Mouse (Mus musculus) liver, adult 2 months (tissue): ENCODE measurements at regions not wholly inside any gene's neighbourhood (a gene's known extent, or its start where the extent isn't known, plus 50 kb on each side); places are given as distances from the start of the nearest gene placed in this dataset.

Experiments
- DNase-seq: peaks from one replicate; pipeline ENCODE4 v3.0.0-alpha.2; 2011; ENCODE audit warnings: low read depth, low spot score; ENCODE audit errors: extremely low read depth
- H3K27ac ChIP-seq: fragments of 200-500 bp; replicated peaks from 2 replicates; pipeline ENCODE4 v1.5.1; 2012; ENCODE audit warnings: low read depth, mild to moderate bottlenecking, control low read depth, inconsistent platforms, low read length; ENCODE audit not compliant: insufficient read depth
- H3K27me3 ChIP-seq: fragments of 200-500 bp; 2 replicates; pipeline ENCODE4 v1.6.1; 2012; ENCODE audit warnings: mild to moderate bottlenecking, moderate library complexity, low read length, inconsistent platforms; ENCODE audit not compliant: control insufficient read depth, insufficient read depth
- H3K36me3 ChIP-seq: fragments of 200-500 bp; 2 replicates; pipeline ENCODE4 v1.6.1; 2012; ENCODE audit warnings: low read length, inconsistent platforms; ENCODE audit not compliant: control insufficient read depth, insufficient read depth
- H3K4me1 ChIP-seq: fragments of 200-500 bp; 2 replicates; pipeline ENCODE4 v1.6.1; 2011; ENCODE audit warnings: low read length; ENCODE audit not compliant: control insufficient read depth, insufficient read depth
- H3K4me3 ChIP-seq: fragments of 200-500 bp; 2 replicates; pipeline ENCODE4 v1.5.1; 2011; ENCODE audit warnings: low read depth, mild to moderate bottlenecking, control low read depth, low read length, moderate library complexity; ENCODE audit not compliant: insufficient read depth
- H3K79me2 ChIP-seq: fragments of 200-500 bp; 2 replicates; pipeline ENCODE4 v1.6.1; 2012; ENCODE audit warnings: inconsistent platforms, mild to moderate bottlenecking, low read length, moderate library complexity; ENCODE audit not compliant: control insufficient read depth, insufficient read depth
- H3K9ac ChIP-seq: fragments of 200-500 bp; 2 replicates; pipeline ENCODE4 v1.6.1; 2012; ENCODE audit warnings: low read depth, mild to moderate bottlenecking, control low read depth, inconsistent platforms, low read length
- CTCF ChIP-seq: fragments of 200-500 bp; IDR thresholded peaks from 2 replicates; pipeline ENCODE4 v1.5.1; 2011; ENCODE audit warnings: low read depth, low read length, control low read depth
- POLR2A ChIP-seq: fragments of 200-500 bp; IDR thresholded peaks from 2 replicates; pipeline ENCODE4 v1.6.1; 2011; ENCODE audit warnings: low read length, control low read depth; ENCODE audit not compliant: insufficient read depth; ENCODE audit errors: extremely low read depth
- WGBS: fragments of 180-500 bp; shearing (Covaris S2); methylation state at CpG from one replicate; pipeline ENCODE4 v1.1.7; 2018; 5-methylcytosine and 5-hydroxymethylcytosine counted together

GRCm38 (mm10) chrX:12452979-12453769 is 134.4 kb upstream of the Atp6ap2 start:
- no peak overlapping the region for H3K4me3 ChIP-seq
- 34% methylated on average over 8 of the region's 8 CpGs for WGBS
- H3K9ac ChIP-seq: 0 out of 2 replicates have a peak overlapping the region, but pooled peaks have one; percentile 35
- peak overlapping the region; percentile 98 for H3K27ac ChIP-seq
- no peak for TF ChIP-seq POLR2A
- TF ChIP-seq CTCF: no peak
- H3K4me1 ChIP-seq: peaks cover 10% of the 10 kb centered on the region
- H3K36me3 ChIP-seq: no peaks in the 10 kb centered on the region
- H3K79me2 ChIP-seq: no peaks in the 10 kb centered on the region
- H3K27me3 ChIP-seq: no peaks in the 10 kb centered on the region
- DNase-seq: peak; percentile 94

GRCm38 (mm10) chrX:12461657-12462056 is 125.9 kb upstream of the Atp6ap2 start:
- Histone ChIP-seq H3K79me2 (no peaks in the 10 kb centered on the region), H3K4me3 (no peak overlapping the region), H3K9ac (no peak overlapping the region), H3K36me3 (no peaks in the 10 kb centered on the region), H3K27ac (no peak overlapping the region), H3K27me3 (no peaks in the 10 kb centered on the region), H3K4me1 (no peaks in the 10 kb centered on the region)
- 66% methylated on average over 2 of the region's 2 CpGs for WGBS
- no peak for TF ChIP-seq CTCF
- no peak for TF ChIP-seq POLR2A
- DNase-seq: no peak

- no peak overlapping the region for H3K9ac ChIP-seq
- H3K27ac ChIP-seq: no peak overlapping the region
- no peak overlapping the region for H3K4me3 ChIP-seq
- no peaks in the 10 kb centered on the region for H3K79me2 ChIP-seq
- WGBS: 88% methylated on average over 11 of the region's 11 CpGs
- H3K27me3 ChIP-seq: no peaks in the 10 kb centered on the region
- no peaks in the 10 kb centered on the region for H3K4me1 ChIP-seq
- no peaks in the 10 kb centered on the region for H3K36me3 ChIP-seq
- DNase-seq: no peak
- TF ChIP-seq CTCF (no peak), POLR2A (no peak)
Measured at GRCm38 (mm10) chrX:12462936-12463647, 124.5 kb upstream of the Atp6ap2 start.

- Histone ChIP-seq H3K79me2 (no peaks in the 10 kb centered on the region), H3K4me3 (no peak overlapping the region), H3K27ac (no peak overlapping the region), H3K36me3 (no peaks in the 10 kb centered on the region), H3K4me1 (no peaks in the 10 kb centered on the region), H3K27me3 (no peaks in the 10 kb centered on the region), H3K9ac (no peak overlapping the region)
- TF ChIP-seq CTCF: no peak
- TF ChIP-seq POLR2A: no peak
- WGBS: 63% methylated on average over 10 of the region's 10 CpGs
- no peak for DNase-seq
Measured at GRCm38 (mm10) chrX:12466312-12466711, 121.3 kb upstream of the Atp6ap2 start.

GRCm38 (mm10) chrX:12466897-12467296 is 120.7 kb upstream of the Atp6ap2 start:
- no peak for DNase-seq

More at GRCm38 (mm10) chrX:12466897-12467296, 120.7 kb upstream of the Atp6ap2 start:
- Histone ChIP-seq H3K79me2 (no peaks in the 10 kb centered on the region), H3K9ac (no peak overlapping the region), H3K27ac (no peak overlapping the region), H3K36me3 (no peaks in the 10 kb centered on the region), H3K27me3 (no peaks in the 10 kb centered on the region), H3K4me1 (no peaks in the 10 kb centered on the region), H3K4me3 (no peak overlapping the region)
- WGBS: 31% methylated on average over 6 of the region's 6 CpGs
- no peak for TF ChIP-seq CTCF
- TF ChIP-seq POLR2A: no peak
